Mouse (Mus musculus) midbrain, postnatal 0 days (tissue): ENCODE data around the gene Klf3. TPM values are rescaled to one million over a fixed set of nuclear protein-coding genes. Genes with fewer than 3 reads are reported as not detected.

Source experiments
- ATAC-seq: fragments of 200-750 bp; cut with Nextera tagmentation; 2 replicates; pipeline ENCODE4 v1.8.0; 2017; ENCODE audit warnings: moderate number of reproducible peaks, mild to moderate bottlenecking, moderate TSS enrichment, moderate library complexity; ENCODE audit not compliant: low FRiP score
- DNase-seq: peaks from one replicate; pipeline ENCODE4 v3.0.0-alpha.2; 2015; ENCODE audit warnings: low spot score
- H3K27ac ChIP-seq: fragments of 300-500 bp; sonication (generic); 2 replicates; pipeline ENCODE4 v1.5.1; 2014; ENCODE audit warnings: low read depth, mild to moderate bottlenecking, low read length, mixed read lengths
- H3K27me3 ChIP-seq: fragments of 300-500 bp; sonication (generic); 2 replicates; pipeline ENCODE4 v1.6.1; 2014; ENCODE audit warnings: low read length, control low read depth, mixed read lengths; ENCODE audit not compliant: insufficient read depth
- H3K36me3 ChIP-seq: fragments of 300-500 bp; sonication (generic); 2 replicates; pipeline ENCODE4 v1.6.1; 2014; ENCODE audit warnings: low read length, control low read depth, mixed read lengths; ENCODE audit not compliant: insufficient read depth
- H3K4me1 ChIP-seq: fragments of 300-500 bp; sonication (generic); 2 replicates; pipeline ENCODE4 v1.6.1; 2014; ENCODE audit warnings: mild to moderate bottlenecking, control low read depth, antibody characterized with exemption, low read length, mixed read lengths; ENCODE audit not compliant: insufficient read depth
- H3K4me2 ChIP-seq: fragments of 300-500 bp; sonication (generic); 2 replicates; pipeline ENCODE4 v1.6.1; 2014; ENCODE audit warnings: low read depth, mild to moderate bottlenecking, low read length, mixed read lengths; ENCODE audit not compliant: poor library complexity, severe bottlenecking
- H3K4me3 ChIP-seq: fragments of 300-500 bp; sonication (generic); 2 replicates; pipeline ENCODE4 v1.5.1; 2014; ENCODE audit warnings: low read depth, mild to moderate bottlenecking, low read length, moderate library complexity
- H3K9ac ChIP-seq: fragments of 300-500 bp; sonication (generic); replicated peaks from 2 replicates; pipeline ENCODE4 v1.6.1; 2014; ENCODE audit warnings: mild to moderate bottlenecking, low read length, moderate library complexity, mixed read lengths; ENCODE audit not compliant: poor library complexity, severe bottlenecking
- H3K9me3 ChIP-seq: fragments of 300-500 bp; sonication (generic); 2 replicates; pipeline ENCODE4 v1.6.1; 2016; ENCODE audit warnings: low read length, control low read depth
- CTCF ChIP-seq: IDR thresholded peaks from 2 replicates; pipeline ENCODE4 v1.5.1; 2016; ENCODE audit warnings: antibody characterized with exemption, mild to moderate bottlenecking
- WGBS: fragments of 180-500 bp; shearing (Covaris S2); extraction: QIAGEN DNeasy Blood & Tissue Kit; methylation state at CpG from one replicate; pipeline ENCODE4 v1.1.7; 2014; 5-methylcytosine and 5-hydroxymethylcytosine counted together
- polyA plus RNA-seq: library from polyadenylated mRNA; unstranded; fragments of >200 nt; fragmentation: Nextera tagmentation; extraction: Ambion mirVana; gene quantifications from 2 replicates; pipeline ENCODE4 v1.2.1, GENCODE M21; 2015
- total RNA-seq: library from RNA; depleted of rRNA; stranded (reverse); fragments of >200 nt; gene quantifications from 2 replicates; pipeline ENCODE4 v1.2.3, GENCODE M21; 2014

Klf3 gene
- total and polyA plus RNA-seq, 2 experiments from 2014 or later, result 14.9 to 28.9 TPM

- Histone ChIP-seq H3K9me3 (no peaks in the 10 kb centered on the region), H3K27me3 (no peaks in the 10 kb centered on the region), H3K4me3 (no peak overlapping the region), H3K4me2 (no peak overlapping the region), H3K9ac (no peak overlapping the region), H3K27ac (no peak overlapping the region), H3K36me3 (peaks cover 20% of the 10 kb centered on the region), H3K4me1 (no peaks in the 10 kb centered on the region)
- no peak for TF ChIP-seq CTCF
- ATAC-seq (no peak), DNase-seq (no peak)
- WGBS, result 96% methylated on average over 24 of the region's 24 CpGs
Observed at GRCm38 (mm10) chr5:64821964-64822363, 18.8 kb downstream of the Klf3 start.

- H3K27ac ChIP-seq, result no peak overlapping the region
- WGBS, result 98% methylated on average over 11 of the region's 11 CpGs
- no peaks in the 10 kb centered on the region for H3K9me3 ChIP-seq
Observed at GRCm38 (mm10) chr5:64823431-64823830, 20.2 kb downstream of the Klf3 start.

GRCm38 (mm10) chr5:64824765-64825164 lies 21.6 kb downstream of the Klf3 start:
- WGBS, result 87% methylated on average over 3 of the region's 3 CpGs

More at GRCm38 (mm10) chr5:64823431-64823830, 20.2 kb downstream of the Klf3 start:
- Histone ChIP-seq H3K4me1 (no peaks in the 10 kb centered on the region), H3K4me3 (no peak overlapping the region), H3K4me2 (no peak overlapping the region), H3K36me3 (peaks cover 20% of the 10 kb centered on the region), H3K9ac (no peak overlapping the region), H3K27me3 (no peaks in the 10 kb centered on the region)
- ATAC-seq (no peak), DNase-seq (no peak)
- no peak for TF ChIP-seq CTCF

GRCm38 (mm10) chr5:64825496-64825895 lies 22.3 kb downstream of the Klf3 start:
- no peak overlapping the region for H3K4me2 ChIP-seq
- peaks cover 29% of the 10 kb centered on the region for H3K36me3 ChIP-seq
- H3K9ac ChIP-seq, result no peak overlapping the region
- ATAC-seq (no peak), DNase-seq (no peak)
- no peaks in the 10 kb centered on the region for H3K9me3 ChIP-seq
- no peak for TF ChIP-seq CTCF
- H3K27me3 ChIP-seq, result no peaks in the 10 kb centered on the region
- no peak overlapping the region for H3K4me3 ChIP-seq
- no peak overlapping the region for H3K27ac ChIP-seq
- WGBS, result 91% methylated on average over 7 of the region's 7 CpGs
- H3K4me1 ChIP-seq, result no peaks in the 10 kb centered on the region

More at GRCm38 (mm10) chr5:64824765-64825164, 21.6 kb downstream of the Klf3 start:
- Histone ChIP-seq H3K4me3 (no peak overlapping the region), H3K27ac (no peak overlapping the region), H3K4me2 (no peak overlapping the region), H3K9me3 (no peaks in the 10 kb centered on the region), H3K9ac (no peak overlapping the region), H3K36me3 (peaks cover 29% of the 10 kb centered on the region), H3K4me1 (no peaks in the 10 kb centered on the region), H3K27me3 (no peaks in the 10 kb centered on the region)
- no peak for ATAC-seq
- TF ChIP-seq CTCF, result no peak
- no peak for DNase-seq

- Histone ChIP-seq H3K27me3 (no peaks in the 10 kb centered on the region), H3K27ac (no peak overlapping the region), H3K4me1 (no peaks in the 10 kb centered on the region), H3K36me3 (peaks cover 20% of the 10 kb centered on the region), H3K9ac (no peak overlapping the region), H3K4me3 (no peak overlapping the region), H3K9me3 (no peaks in the 10 kb centered on the region), H3K4me2 (no peak overlapping the region)
- no peak for ATAC-seq
- 94% methylated on average over 12 of the region's 12 CpGs for WGBS
- DNase-seq, result no peak
- TF ChIP-seq CTCF, result no peak
Observed at GRCm38 (mm10) chr5:64827151-64827550, 24.0 kb downstream of the Klf3 start.

- Histone ChIP-seq H3K4me3 (no peak overlapping the region), H3K27ac (no peak overlapping the region), H3K36me3 (peaks cover 16% of the 10 kb centered on the region), H3K4me1 (no peaks in the 10 kb centered on the region), H3K27me3 (no peaks in the 10 kb centered on the region), H3K9me3 (no peaks in the 10 kb centered on the region), H3K4me2 (no peak overlapping the region), H3K9ac (no peak overlapping the region)
- ATAC-seq (no peak), DNase-seq (no peak)
- 94% methylated on average over 9 of the region's 9 CpGs for WGBS
- TF ChIP-seq CTCF, result no peak
Observed at GRCm38 (mm10) chr5:64828314-64828713, 25.1 kb downstream of the Klf3 start.
